Mouse (Mus musculus): ENCODE measurements around the gene Ttc39d. TPM values are rescaled to one million over a fixed set of nuclear protein-coding genes. Genes with fewer than 3 reads are reported as not detected.

Ttc39d gene
- polyA plus RNA-seq, 1 experiment from 2014 or later, result 0.11 TPM

GRCm38 (mm10) chr17:80168425-80169182 lies 38.7 kb upstream of the Ttc39d start:
- WGBS, result 16% methylated on average over 16 of the region's 16 CpGs
- H3K27me3 ChIP-seq (replicated peaks; ENCODE audit: control insufficient read depth, insufficient read depth, low read length), result no peaks in the 10 kb centered on the region

GRCm38 (mm10) chr17:80169792-80170191 lies 37.5 kb upstream of the Ttc39d start:
- Histone ChIP-seq H3K9ac (ENCODE audit: low read length) (no peak overlapping the region), H3K4me1 (ENCODE audit: control insufficient read depth, insufficient read depth, low read length) (peaks cover 17% of the 10 kb centered on the region), H3K27me3 (replicated peaks; ENCODE audit: control insufficient read depth, insufficient read depth, low read length) (no peaks in the 10 kb centered on the region), H3K4me3 (ENCODE audit: low read depth, low read length) (no peak overlapping the region), H3K4me2 (ENCODE audit: low read length) (no peak overlapping the region), H3K9me3 (replicated peaks; ENCODE audit: control insufficient read depth, low read length) (no peaks in the 10 kb centered on the region), H3K36me3 (ENCODE audit: control insufficient read depth, insufficient read depth, low read length) (no peaks in the 10 kb centered on the region), H3K27ac (ENCODE audit: low read depth, low read length) (no peak overlapping the region)
- DNase-seq (ENCODE audit: low spot score) (no peak), ATAC-seq (no peak)
- 93% methylated on average over 6 of the region's 6 CpGs for WGBS

More at GRCm38 (mm10) chr17:80168425-80169182, 38.7 kb upstream of the Ttc39d start:
- DNase-seq (ENCODE audit: low spot score) (peak; percentile 87), ATAC-seq (peak; percentile 83)
- H3K36me3 ChIP-seq (ENCODE audit: control insufficient read depth, insufficient read depth, low read length), result no peaks in the 10 kb centered on the region
- no peak overlapping the region for H3K4me3 ChIP-seq (ENCODE audit: low read depth, low read length)
- H3K27ac ChIP-seq (ENCODE audit: low read depth, low read length), result peak overlapping the region; percentile 83
- peak overlapping the region; percentile 44 for H3K4me2 ChIP-seq (ENCODE audit: low read length)
- H3K9ac ChIP-seq (ENCODE audit: low read length), result no peak overlapping the region
- H3K4me1 ChIP-seq (ENCODE audit: control insufficient read depth, insufficient read depth, low read length), result peaks cover 17% of the 10 kb centered on the region
- no peaks in the 10 kb centered on the region for H3K9me3 ChIP-seq (replicated peaks; ENCODE audit: control insufficient read depth, low read length)

GRCm38 (mm10) chr17:80170951-80171350 lies 36.3 kb upstream of the Ttc39d start:
- no peak overlapping the region for H3K4me3 ChIP-seq (ENCODE audit: low read depth, low read length)
- H3K27ac ChIP-seq (ENCODE audit: low read depth, low read length), result no peak overlapping the region
- DNase-seq (ENCODE audit: low spot score) (no peak), ATAC-seq (no peak)
- 89% methylated on average over 7 of the region's 7 CpGs for WGBS
- H3K9me3 ChIP-seq (replicated peaks; ENCODE audit: control insufficient read depth, low read length), result no peaks in the 10 kb centered on the region
- H3K9ac ChIP-seq (ENCODE audit: low read length), result no peak overlapping the region
- peaks cover 17% of the 10 kb centered on the region for H3K4me1 ChIP-seq (ENCODE audit: control insufficient read depth, insufficient read depth, low read length)
- no peak overlapping the region for H3K4me2 ChIP-seq (ENCODE audit: low read length)
- no peaks in the 10 kb centered on the region for H3K27me3 ChIP-seq (replicated peaks; ENCODE audit: control insufficient read depth, insufficient read depth, low read length)
- H3K36me3 ChIP-seq (ENCODE audit: control insufficient read depth, insufficient read depth, low read length), result no peaks in the 10 kb centered on the region

GRCm38 (mm10) chr17:80171948-80172347 lies 35.3 kb upstream of the Ttc39d start:
- H3K27ac ChIP-seq (ENCODE audit: low read depth, low read length), result no peak overlapping the region
- WGBS, result 90% methylated on average over 4 of the region's 4 CpGs
- ATAC-seq, result no peak

GRCm38 (mm10) chr17:80172761-80173160 lies 34.5 kb upstream of the Ttc39d start:
- 95% methylated on average over 5 of the region's 5 CpGs for WGBS
- DNase-seq (ENCODE audit: low spot score) (no peak), ATAC-seq (no peak)
- H3K4me3 ChIP-seq (ENCODE audit: low read depth, low read length), result no peak overlapping the region
- no peak overlapping the region for H3K27ac ChIP-seq (ENCODE audit: low read depth, low read length)
- no peaks in the 10 kb centered on the region for H3K27me3 ChIP-seq (replicated peaks; ENCODE audit: control insufficient read depth, insufficient read depth, low read length)
- H3K9ac ChIP-seq (ENCODE audit: low read length), result no peak overlapping the region
- H3K9me3 ChIP-seq (replicated peaks; ENCODE audit: control insufficient read depth, low read length), result no peaks in the 10 kb centered on the region
- H3K4me2 ChIP-seq (ENCODE audit: low read length), result no peak overlapping the region
- peaks cover 15% of the 10 kb centered on the region for H3K4me1 ChIP-seq (ENCODE audit: control insufficient read depth, insufficient read depth, low read length)
- H3K36me3 ChIP-seq (ENCODE audit: control insufficient read depth, insufficient read depth, low read length), result no peaks in the 10 kb centered on the region

More at GRCm38 (mm10) chr17:80171948-80172347, 35.3 kb upstream of the Ttc39d start:
- H3K9ac ChIP-seq (ENCODE audit: low read length), result no peak overlapping the region
- no peaks in the 10 kb centered on the region for H3K36me3 ChIP-seq (ENCODE audit: control insufficient read depth, insufficient read depth, low read length)
- H3K4me1 ChIP-seq (ENCODE audit: control insufficient read depth, insufficient read depth, low read length), result peaks cover 17% of the 10 kb centered on the region
- H3K4me2 ChIP-seq (ENCODE audit: low read length), result no peak overlapping the region
- H3K9me3 ChIP-seq (replicated peaks; ENCODE audit: control insufficient read depth, low read length), result no peaks in the 10 kb centered on the region
- no peaks in the 10 kb centered on the region for H3K27me3 ChIP-seq (replicated peaks; ENCODE audit: control insufficient read depth, insufficient read depth, low read length)
- no peak for DNase-seq (ENCODE audit: low spot score)
- no peak overlapping the region for H3K4me3 ChIP-seq (ENCODE audit: low read depth, low read length)

GRCm38 (mm10) chr17:80173708-80174107 lies 33.6 kb upstream of the Ttc39d start:
- WGBS, result 93% methylated on average over 2 of the region's 2 CpGs
- ATAC-seq (no peak), DNase-seq (ENCODE audit: low spot score) (no peak)
- Histone ChIP-seq H3K4me1 (ENCODE audit: control insufficient read depth, insufficient read depth, low read length) (peaks cover 6% of the 10 kb centered on the region), H3K9me3 (replicated peaks; ENCODE audit: control insufficient read depth, low read length) (no peaks in the 10 kb centered on the region), H3K9ac (ENCODE audit: low read length) (no peak overlapping the region), H3K4me2 (ENCODE audit: low read length) (no peak overlapping the region), H3K36me3 (ENCODE audit: control insufficient read depth, insufficient read depth, low read length) (no peaks in the 10 kb centered on the region), H3K27ac (ENCODE audit: low read depth, low read length) (no peak overlapping the region), H3K4me3 (ENCODE audit: low read depth, low read length) (no peak overlapping the region), H3K27me3 (replicated peaks; ENCODE audit: control insufficient read depth, insufficient read depth, low read length) (no peaks in the 10 kb centered on the region)

GRCm38 (mm10) chr17:80174146-80174545 lies 33.1 kb upstream of the Ttc39d start:
- H3K4me1 ChIP-seq (ENCODE audit: control insufficient read depth, insufficient read depth, low read length), result peaks cover 1% of the 10 kb centered on the region; the same call in 1 of the 2 replicates
- no peaks in the 10 kb centered on the region for H3K9me3 ChIP-seq (replicated peaks; ENCODE audit: control insufficient read depth, low read length)
- no peak overlapping the region for H3K4me2 ChIP-seq (ENCODE audit: low read length)
- ATAC-seq, result no peak
- H3K36me3 ChIP-seq (ENCODE audit: control insufficient read depth, insufficient read depth, low read length), result no peaks in the 10 kb centered on the region
- H3K27me3 ChIP-seq (replicated peaks; ENCODE audit: control insufficient read depth, insufficient read depth, low read length), result no peaks in the 10 kb centered on the region
- H3K27ac ChIP-seq (ENCODE audit: low read depth, low read length), result no peak overlapping the region
- no peak overlapping the region for H3K4me3 ChIP-seq (ENCODE audit: low read depth, low read length)
- WGBS, result 86% methylated on average over 3 of the region's 3 CpGs
- DNase-seq (ENCODE audit: low spot score), result no peak
- H3K9ac ChIP-seq (ENCODE audit: low read length), result no peak overlapping the region

- no peaks in the 10 kb centered on the region for H3K4me1 ChIP-seq (ENCODE audit: control insufficient read depth, insufficient read depth, low read length)
- no peak for ATAC-seq
- H3K9me3 ChIP-seq (replicated peaks; ENCODE audit: control insufficient read depth, low read length), result no peaks in the 10 kb centered on the region
- H3K4me2 ChIP-seq (ENCODE audit: low read length), result no peak overlapping the region
- H3K27ac ChIP-seq (ENCODE audit: low read depth, low read length), result no peak overlapping the region
- no peaks in the 10 kb centered on the region for H3K27me3 ChIP-seq (replicated peaks; ENCODE audit: control insufficient read depth, insufficient read depth, low read length)
- DNase-seq (ENCODE audit: low spot score), result no peak
- 88% methylated on average over 19 of the region's 19 CpGs for WGBS
- no peak overlapping the region for H3K9ac ChIP-seq (ENCODE audit: low read length)
- no peak overlapping the region for H3K4me3 ChIP-seq (ENCODE audit: low read depth, low read length)
- no peaks in the 10 kb centered on the region for H3K36me3 ChIP-seq (ENCODE audit: control insufficient read depth, insufficient read depth, low read length)
Measured at GRCm38 (mm10) chr17:80174699-80175385, 32.4 kb upstream of the Ttc39d start.

- H3K4me2 ChIP-seq (ENCODE audit: low read length), result no peak overlapping the region
- H3K4me3 ChIP-seq (ENCODE audit: low read depth, low read length), result no peak overlapping the region
- H3K36me3 ChIP-seq (ENCODE audit: control insufficient read depth, insufficient read depth, low read length), result no peaks in the 10 kb centered on the region
- ATAC-seq (no peak), DNase-seq (ENCODE audit: low spot score) (no peak)
- no peaks in the 10 kb centered on the region for H3K27me3 ChIP-seq (replicated peaks; ENCODE audit: control insufficient read depth, insufficient read depth, low read length)
- H3K9ac ChIP-seq (ENCODE audit: low read length), result no peak overlapping the region
- no peaks in the 10 kb centered on the region for H3K4me1 ChIP-seq (ENCODE audit: control insufficient read depth, insufficient read depth, low read length)
- H3K9me3 ChIP-seq (replicated peaks; ENCODE audit: control insufficient read depth, low read length), result no peaks in the 10 kb centered on the region
- no peak overlapping the region for H3K27ac ChIP-seq (ENCODE audit: low read depth, low read length)
- 63% methylated on average over 4 of the region's 4 CpGs for WGBS
Measured at GRCm38 (mm10) chr17:80175386-80175739, 31.9 kb upstream of the Ttc39d start.
